Mouse (Mus musculus) hindbrain, embryonic 12.5 days (tissue): ENCODE measurements around the gene Plekhg5. TPM values are rescaled to one million over a fixed set of nuclear protein-coding genes. Genes with fewer than 3 reads are reported as not detected.

ENCODE experiments used
- ATAC-seq: fragments of 200-750 bp; cut with Nextera tagmentation; 2 replicates; pipeline ENCODE4 v1.8.0; 2017; ENCODE audit warnings: moderate TSS enrichment; ENCODE audit not compliant: low FRiP score
- H3K27ac ChIP-seq: fragments of 300-500 bp; sonication (generic); 2 replicates; pipeline ENCODE4 v1.5.1; 2016; ENCODE audit warnings: mild to moderate bottlenecking
- H3K27me3 ChIP-seq: fragments of 300-500 bp; sonication (generic); 2 replicates; pipeline ENCODE4 v1.6.1; 2016; ENCODE audit warnings: mild to moderate bottlenecking
- H3K36me3 ChIP-seq: fragments of 300-500 bp; sonication (generic); 2 replicates; pipeline ENCODE4 v1.6.1; 2016; ENCODE audit warnings: mild to moderate bottlenecking
- H3K4me1 ChIP-seq: fragments of 300-500 bp; sonication (generic); 2 replicates; pipeline ENCODE4 v1.6.1; 2016
- H3K4me2 ChIP-seq: fragments of 300-500 bp; sonication (generic); replicated peaks from 2 replicates; pipeline ENCODE4 v1.6.1; 2016; ENCODE audit warnings: mild to moderate bottlenecking
- H3K4me3 ChIP-seq: fragments of 300-500 bp; sonication (generic); 2 replicates; pipeline ENCODE4 v1.5.1; 2016; ENCODE audit warnings: mild to moderate bottlenecking
- H3K9ac ChIP-seq: fragments of 300-500 bp; sonication (generic); 2 replicates; pipeline ENCODE4 v1.6.1; 2016; ENCODE audit warnings: mild to moderate bottlenecking, moderate library complexity
- H3K9me3 ChIP-seq: fragments of 300-500 bp; sonication (generic); replicated peaks from 2 replicates; pipeline ENCODE4 v1.6.1; 2016; ENCODE audit warnings: mild to moderate bottlenecking
- WGBS: fragments of 180-500 bp; shearing (Covaris S2); methylation state at CpG from one replicate; pipeline ENCODE4 v1.1.7; 2016; 5-methylcytosine and 5-hydroxymethylcytosine counted together
- polyA plus RNA-seq: library from polyadenylated mRNA; unstranded; fragments of >200 nt; fragmentation: Nextera tagmentation; extraction: Ambion mirVana; gene quantifications from 2 replicates; pipeline ENCODE4 v1.2.1, GENCODE M21; 2016

The Plekhg5 gene
- polyA plus RNA-seq, 1 experiment from 2014 or later: 12.0 TPM

- H3K4me3 ChIP-seq: no peak overlapping the region
- no peak overlapping the region for H3K27ac ChIP-seq
- H3K4me1 ChIP-seq: peaks cover 11% of the 10 kb centered on the region
- WGBS: 73% methylated on average over 4 of the region's 4 CpGs
- H3K27me3 ChIP-seq: peaks cover 83% of the 10 kb centered on the region
- ATAC-seq: no peak
- no peaks in the 10 kb centered on the region for H3K36me3 ChIP-seq
- no peak overlapping the region for H3K9ac ChIP-seq
- H3K4me2 ChIP-seq: no peak overlapping the region
- no peaks in the 10 kb centered on the region for H3K9me3 ChIP-seq
Observed at GRCm38 (mm10) chr4:152150546-152150945, 78.2 kb downstream of the Plekhg5 start.

- ATAC-seq: peak; percentile 13; the same call in 1 of the 2 replicates
- peaks cover 88% of the 10 kb centered on the region for H3K27me3 ChIP-seq
- 17% methylated on average over 7 of the region's 7 CpGs for WGBS
- peaks cover 11% of the 10 kb centered on the region for H3K4me1 ChIP-seq
- no peak overlapping the region for H3K27ac ChIP-seq
- H3K4me3 ChIP-seq: peak overlapping the region; percentile 34
- no peaks in the 10 kb centered on the region for H3K9me3 ChIP-seq
- no peaks in the 10 kb centered on the region for H3K36me3 ChIP-seq
- no peak overlapping the region for H3K9ac ChIP-seq
- H3K4me2 ChIP-seq: peak overlapping the region; percentile 55
Observed at GRCm38 (mm10) chr4:152151451-152151965, 79.2 kb downstream of the Plekhg5 start.

- Histone ChIP-seq H3K36me3 (no peaks in the 10 kb centered on the region), H3K9ac (peak within 1 kb of the TSS; percentile 29; the same call in 1 of the 2 replicates), H3K27ac (no peak within 1 kb of the TSS), H3K27me3 (peaks cover 90% of the 10 kb centered on the region), H3K4me3 (peak within 1 kb of the TSS; percentile 34), H3K4me1 (peaks cover 11% of the 10 kb centered on the region), H3K4me2 (peak within 1 kb of the TSS; percentile 55), H3K9me3 (no peaks in the 10 kb centered on the region)
- ATAC-seq: peak; percentile 66
- under 1% methylated on average over 48 of the region's 57 CpGs for WGBS
Observed at GRCm38 (mm10) chr4:152151966-152152544, 79.8 kb downstream of the Plekhg5 start, which contains the start of gene Espn. Gene Espn (minus strand): TSS chr4:152152371.

- H3K4me3 ChIP-seq: peak overlapping the region; percentile 22; the same call in 1 of the 2 replicates
- H3K4me1 ChIP-seq: peaks cover 17% of the 10 kb centered on the region
- H3K27ac ChIP-seq: no peak overlapping the region
- 1% methylated on average over 23 of the region's 23 CpGs for WGBS
- no peak overlapping the region for H3K9ac ChIP-seq
- H3K4me2 ChIP-seq: peak overlapping the region; percentile 39
- no peaks in the 10 kb centered on the region for H3K36me3 ChIP-seq
- ATAC-seq: no peak
- no peaks in the 10 kb centered on the region for H3K9me3 ChIP-seq
- peaks cover 91% of the 10 kb centered on the region for H3K27me3 ChIP-seq
Observed at GRCm38 (mm10) chr4:152153771-152154177, 81.5 kb downstream of the Plekhg5 start.

- 74% methylated on average over 4 of the region's 4 CpGs for WGBS
- Histone ChIP-seq H3K4me2 (no peak overlapping the region), H3K4me1 (peaks cover 27% of the 10 kb centered on the region), H3K9ac (no peak overlapping the region), H3K9me3 (no peaks in the 10 kb centered on the region), H3K36me3 (no peaks in the 10 kb centered on the region), H3K27me3 (peaks cover 91% of the 10 kb centered on the region), H3K4me3 (no peak overlapping the region), H3K27ac (no peak overlapping the region)
- ATAC-seq: no peak
Observed at GRCm38 (mm10) chr4:152155019-152155418, 82.7 kb downstream of the Plekhg5 start.

DNA sequence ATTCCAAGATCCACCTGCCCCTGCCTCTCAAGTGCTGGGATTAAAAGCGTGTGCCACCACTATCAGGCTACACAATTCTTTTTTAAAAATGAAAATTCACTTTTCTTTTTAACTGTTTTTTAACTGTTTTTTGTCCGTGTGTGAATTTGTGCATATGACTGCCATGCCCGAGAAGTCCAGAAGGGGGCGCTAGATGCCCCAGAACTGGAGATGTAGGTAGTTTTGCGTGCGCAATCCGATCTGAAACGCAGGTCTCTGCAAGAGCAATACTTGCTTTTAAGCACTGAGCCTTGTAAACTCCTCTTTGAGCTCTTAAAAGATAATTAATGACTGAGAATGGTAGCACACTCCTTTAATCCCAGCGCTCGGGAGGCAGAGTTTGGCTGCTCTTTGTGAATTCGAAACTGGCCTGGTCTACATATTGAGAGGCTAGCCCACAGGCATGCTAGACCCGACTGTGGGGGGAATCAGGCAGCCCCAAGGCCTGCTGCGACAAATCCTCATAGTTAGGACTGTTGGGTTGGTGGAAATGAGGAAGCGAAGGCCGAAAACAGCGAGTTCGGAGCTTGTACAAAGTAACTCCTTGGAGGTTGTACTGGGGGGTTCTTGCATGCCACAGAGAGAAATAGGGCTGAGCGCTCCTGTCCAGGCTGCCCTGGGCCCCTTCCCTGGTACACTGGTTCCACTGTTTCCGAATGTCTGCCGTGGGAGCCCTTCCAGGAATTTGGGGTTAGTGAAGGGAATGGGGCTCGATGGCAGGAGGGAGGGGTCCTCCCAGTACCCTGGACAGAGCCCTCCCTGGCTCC, 85.7 kb downstream of the Plekhg5 start:
- Histone ChIP-seq H3K4me2 (peak overlapping the region; percentile 21; the same call in 1 of the 2 replicates), H3K27ac (no peak overlapping the region), H3K36me3 (no peaks in the 10 kb centered on the region), H3K27me3 (peaks cover 92% of the 10 kb centered on the region), H3K4me1 (peaks cover 21% of the 10 kb centered on the region), H3K4me3 (peak overlapping the region; percentile 16; the same call in 1 of the 2 replicates), H3K9me3 (no peaks in the 10 kb centered on the region), H3K9ac (no peak overlapping the region)
- WGBS: 19% methylated on average over 21 of the region's 21 CpGs
- no peak for ATAC-seq

DNA sequence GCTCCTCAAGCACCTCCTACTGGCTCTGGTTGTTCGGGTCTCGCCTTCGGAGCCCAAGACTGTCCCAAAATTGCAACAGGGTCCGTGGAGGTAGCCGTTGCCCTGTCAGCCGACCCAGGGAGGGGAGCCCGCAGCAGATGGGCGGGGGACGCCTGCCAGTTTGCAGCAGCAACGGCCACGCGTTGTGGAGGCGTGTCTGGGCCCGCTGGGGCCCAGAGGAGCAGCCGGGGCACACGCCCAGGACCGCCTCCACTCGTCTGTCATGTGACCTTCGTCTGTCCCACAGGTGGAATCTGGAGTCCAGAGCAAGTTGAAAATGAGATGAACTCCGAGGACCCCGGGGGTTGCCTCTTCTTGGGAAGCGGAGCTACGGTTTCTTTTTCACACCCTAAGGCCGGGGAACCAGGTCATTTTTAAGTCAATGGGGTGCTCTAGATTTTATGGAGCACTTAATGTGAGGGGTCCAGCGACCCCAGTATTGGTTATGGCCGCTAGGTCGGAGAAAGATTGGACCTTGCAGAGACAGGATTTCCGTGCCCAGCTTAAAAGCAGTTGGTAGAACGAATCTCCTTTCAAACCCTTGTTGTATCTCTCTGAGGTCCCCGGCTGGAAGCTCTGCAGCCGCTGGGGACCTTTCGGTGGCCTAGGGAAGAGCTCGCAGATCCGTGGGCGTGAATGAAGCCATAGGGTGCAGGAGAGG, 86.4 kb downstream of the Plekhg5 start, which contains the start of gene Hes2:
Hes2 (plus strand) TSS at position 283 of the 700 bp plus-strand sequence.
- Histone ChIP-seq H3K9me3 (no peaks in the 10 kb centered on the region), H3K4me2 (peak within 1 kb of the TSS; percentile 21; the same call in 1 of the 2 replicates), H3K27me3 (peaks cover 87% of the 10 kb centered on the region), H3K27ac (no peak within 1 kb of the TSS), H3K4me3 (peak within 1 kb of the TSS; percentile 16), H3K4me1 (peaks cover 19% of the 10 kb centered on the region), H3K36me3 (no peaks in the 10 kb centered on the region), H3K9ac (peak within 1 kb of the TSS; percentile 38; the same call in 1 of the 2 replicates)
- ATAC-seq: no peak
- WGBS: 4% methylated on average over 35 of the region's 35 CpGs

DNA sequence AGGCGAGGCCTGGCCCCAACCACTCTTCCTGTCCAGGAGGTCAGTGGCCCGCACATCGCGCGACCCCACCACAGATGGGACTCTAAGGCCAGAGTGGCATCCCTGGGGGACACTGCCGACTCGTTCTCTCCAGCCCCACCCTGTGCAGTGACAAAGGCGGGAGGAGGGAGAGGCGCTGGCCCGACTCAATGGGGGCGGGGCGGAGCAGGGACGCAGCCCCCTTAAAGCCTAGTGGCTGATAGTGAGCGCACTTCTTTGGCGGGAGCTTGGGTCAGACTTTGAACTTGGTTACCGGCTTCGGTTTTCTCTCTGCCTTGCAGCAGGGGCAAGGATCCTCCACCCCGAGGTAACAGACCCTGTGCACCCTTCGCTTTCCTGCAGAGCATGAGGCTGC, 87.0 kb downstream of the Plekhg5 start:
- peak overlapping the region; percentile 16 for H3K4me3 ChIP-seq
- no peak overlapping the region for H3K27ac ChIP-seq
- WGBS: 2% methylated on average over 19 of the region's 19 CpGs
- no peak for ATAC-seq
- peaks cover 86% of the 10 kb centered on the region for H3K27me3 ChIP-seq
- peak overlapping the region; percentile 38; the same call in 1 of the 2 replicates for H3K9ac ChIP-seq
- H3K4me2 ChIP-seq: peak overlapping the region; percentile 21; the same call in 1 of the 2 replicates
- no peaks in the 10 kb centered on the region for H3K9me3 ChIP-seq
- peaks cover 16% of the 10 kb centered on the region for H3K4me1 ChIP-seq
- H3K36me3 ChIP-seq: no peaks in the 10 kb centered on the region

DNA sequence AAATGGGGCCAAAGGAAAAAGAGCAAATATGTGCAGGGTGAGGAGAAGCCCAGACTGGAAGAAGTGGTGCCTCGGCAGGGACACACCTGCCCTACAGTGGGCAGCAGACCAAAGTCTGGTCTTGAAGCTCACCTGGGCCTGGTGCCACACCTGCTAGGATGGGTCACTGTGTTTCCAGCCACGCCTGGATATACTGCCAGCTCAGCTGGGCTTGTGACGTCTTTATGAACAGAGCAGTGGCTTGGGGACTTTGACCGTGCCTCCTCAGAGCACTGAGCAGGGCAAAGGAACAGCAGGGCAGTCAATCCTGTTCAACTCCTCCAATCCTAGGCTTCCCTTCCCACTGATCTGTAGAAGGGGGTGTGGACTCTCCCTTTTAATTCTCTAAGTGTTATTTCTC, 88.5 kb downstream of the Plekhg5 start:
- 51% methylated on average over 4 of the region's 4 CpGs for WGBS
- Histone ChIP-seq H3K4me3 (no peak overlapping the region), H3K36me3 (no peaks in the 10 kb centered on the region), H3K27ac (no peak overlapping the region), H3K27me3 (peaks cover 78% of the 10 kb centered on the region), H3K9me3 (no peaks in the 10 kb centered on the region), H3K9ac (no peak overlapping the region), H3K4me1 (peaks cover 16% of the 10 kb centered on the region), H3K4me2 (no peak overlapping the region)
- no peak for ATAC-seq

DNA sequence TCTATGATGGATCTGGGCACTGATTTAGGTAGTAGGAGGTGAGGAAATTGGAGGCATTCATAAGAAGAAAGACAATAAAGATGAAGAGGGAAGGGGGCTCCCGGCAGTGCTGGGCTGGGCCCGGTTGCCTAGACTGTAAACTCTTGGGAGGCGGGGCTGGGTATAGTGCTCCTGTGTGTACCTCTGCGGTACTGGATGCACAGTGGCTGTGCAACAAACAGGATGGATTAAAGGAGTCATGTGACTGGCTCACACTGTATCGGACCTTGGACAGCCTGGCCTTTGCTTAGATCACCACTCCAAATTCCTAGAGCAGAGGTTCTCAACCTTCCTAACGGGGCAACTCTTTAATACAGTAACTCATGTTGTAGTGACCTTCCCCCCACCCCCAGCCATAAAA, 89.3 kb downstream of the Plekhg5 start:
- 80% methylated on average over 6 of the region's 6 CpGs for WGBS
- ATAC-seq: no peak
- H3K27ac ChIP-seq: no peak overlapping the region

DNA sequence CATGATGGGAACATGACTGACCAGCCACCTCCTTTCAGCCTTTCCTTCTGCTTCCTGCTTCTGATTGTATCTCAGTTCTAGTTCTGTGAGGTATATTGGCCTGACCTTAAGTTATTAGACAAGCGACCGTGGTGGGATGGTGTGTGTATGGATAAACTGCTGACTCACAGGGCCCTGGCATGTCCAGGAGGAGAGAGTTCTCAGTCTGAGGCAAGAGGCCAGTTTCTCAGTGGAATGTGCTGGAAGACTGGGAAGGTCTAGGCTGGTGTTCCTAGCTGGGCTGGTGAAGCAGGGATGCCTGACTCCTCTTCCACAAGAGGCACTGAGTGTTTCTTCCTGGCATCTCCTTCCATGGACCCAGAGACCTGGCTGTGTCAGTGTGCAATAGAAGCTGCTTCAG, 90.5 kb downstream of the Plekhg5 start:
- H3K4me3 ChIP-seq: no peak overlapping the region
- peaks cover 68% of the 10 kb centered on the region for H3K27me3 ChIP-seq
- ATAC-seq: no peak
- H3K9ac ChIP-seq: no peak overlapping the region
- H3K4me2 ChIP-seq: no peak overlapping the region
- 94% methylated on average over 2 of the region's 2 CpGs for WGBS
- H3K27ac ChIP-seq: no peak overlapping the region
- H3K4me1 ChIP-seq: peaks cover 16% of the 10 kb centered on the region
- H3K36me3 ChIP-seq: no peaks in the 10 kb centered on the region
- H3K9me3 ChIP-seq: no peaks in the 10 kb centered on the region

More for the DNA sequence above, 89.3 kb downstream of the Plekhg5 start:
- no peak overlapping the region for H3K4me3 ChIP-seq
- no peak overlapping the region for H3K9ac ChIP-seq
- no peaks in the 10 kb centered on the region for H3K36me3 ChIP-seq
- H3K4me1 ChIP-seq: peaks cover 16% of the 10 kb centered on the region
- H3K27me3 ChIP-seq: peaks cover 74% of the 10 kb centered on the region
- H3K9me3 ChIP-seq: no peaks in the 10 kb centered on the region
- no peak overlapping the region for H3K4me2 ChIP-seq
